Mouse (Mus musculus): Measurements from ENCODE around the gene Cyp2a5.
"Not testable (repeated sequence)": the region's sequence is repeated elsewhere in the genome, so short reads cannot be mapped to it uniquely, and the experiment has no call there.

DNA sequence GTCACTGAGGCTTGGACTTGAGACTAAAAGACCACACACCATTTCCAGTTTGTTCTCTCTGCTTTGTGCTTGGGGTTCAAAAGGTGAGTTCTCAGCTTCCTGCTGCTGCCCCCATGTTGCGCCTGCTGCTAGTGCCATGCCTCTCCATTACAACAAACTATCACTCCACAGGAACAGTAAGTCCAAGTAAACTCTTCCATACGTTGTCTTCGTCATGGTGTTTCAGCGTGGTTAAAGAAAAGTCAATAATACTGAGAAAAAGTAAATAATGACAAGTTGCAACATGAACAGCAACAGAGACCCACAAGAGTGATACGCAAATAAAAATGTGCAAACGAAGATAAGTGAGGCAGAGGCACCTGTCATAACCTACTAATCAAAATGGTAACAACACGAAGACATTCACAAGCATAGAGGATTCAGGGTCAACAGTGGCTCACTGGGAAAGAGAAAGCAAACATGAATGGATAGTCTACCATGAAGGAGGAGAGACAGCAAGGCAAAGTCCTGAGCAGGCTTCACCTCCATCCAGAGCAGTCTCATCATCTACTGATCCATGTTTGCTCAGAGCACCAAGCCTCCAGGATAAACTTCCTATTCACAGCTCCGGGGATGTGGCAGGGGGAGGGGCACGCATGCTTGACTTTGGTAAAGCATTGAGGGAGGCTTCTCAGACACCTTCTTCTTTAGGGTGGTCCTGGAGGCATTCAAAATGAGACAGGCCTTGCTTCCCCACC is 3.4 kb upstream of the Cyp2a5 start:
- not testable (repeated sequence) for TF ChIP-seq POLR2A (IDR thresholded peaks at IDR 0.05; ENCODE audit: low read depth, low read length); CTCF (IDR thresholded peaks at IDR 0.05; ENCODE audit: extremely low read depth, insufficient read length, insufficient replicate concordance, low read depth, low read length)

Measured in small intestine, adult 2 months (tissue).